Mouse (Mus musculus) kidney, embryonic 16.5 days (tissue): Measurements from ENCODE around the gene Brix1. TPM values are rescaled to one million over a fixed set of nuclear protein-coding genes. Genes with fewer than 3 reads are reported as not detected.

Experiments used
- ATAC-seq: fragments of 200-750 bp; cut with Nextera tagmentation; 2 replicates; pipeline ENCODE4 v1.8.0; 2017; ENCODE audit warnings: moderate TSS enrichment; ENCODE audit not compliant: low FRiP score, low TSS enrichment
- H3K27ac ChIP-seq: fragments of 300-500 bp; sonication (generic); 2 replicates; pipeline ENCODE4 v1.5.1; 2014; ENCODE audit warnings: low read length
- H3K27me3 ChIP-seq: fragments of 300-500 bp; sonication (generic); 2 replicates; pipeline ENCODE4 v1.6.1; 2014; ENCODE audit warnings: low read length, control low read depth, mixed read lengths; ENCODE audit not compliant: insufficient read depth
- H3K36me3 ChIP-seq: fragments of 300-500 bp; sonication (generic); 2 replicates; pipeline ENCODE4 v1.6.1; 2014; ENCODE audit warnings: low read length, control low read depth, mixed read lengths; ENCODE audit not compliant: insufficient read depth
- H3K4me1 ChIP-seq: fragments of 300-500 bp; sonication (generic); 2 replicates; pipeline ENCODE4 v1.6.1; 2014; ENCODE audit warnings: low read length, control low read depth, mixed read lengths; ENCODE audit not compliant: insufficient read depth
- H3K4me2 ChIP-seq: fragments of 300-500 bp; sonication (generic); replicated peaks from 2 replicates; pipeline ENCODE4 v1.6.1; 2014; ENCODE audit warnings: low read depth, low read length
- H3K4me3 ChIP-seq: fragments of 300-500 bp; sonication (generic); 2 replicates; pipeline ENCODE4 v1.5.1; 2014; ENCODE audit warnings: mild to moderate bottlenecking, low read length
- H3K9ac ChIP-seq: fragments of 300-500 bp; sonication (generic); replicated peaks from 2 replicates; pipeline ENCODE4 v1.6.1; 2014; ENCODE audit warnings: low read length
- H3K9me3 ChIP-seq: fragments of 300-500 bp; sonication (generic); 2 replicates; pipeline ENCODE4 v1.6.1; 2016; ENCODE audit warnings: low read length, control low read depth
- WGBS: fragments of 180-500 bp; shearing (Covaris S2); extraction: QIAGEN DNeasy Blood & Tissue Kit; methylation state at CpG from one replicate; pipeline ENCODE4 v1.1.7; 2014; 5-methylcytosine and 5-hydroxymethylcytosine counted together
- polyA plus RNA-seq: library from polyadenylated mRNA; unstranded; fragments of >200 nt; fragmentation: Nextera tagmentation; extraction: Ambion mirVana; gene quantifications from 2 replicates; pipeline ENCODE4 v1.2.1, GENCODE M21; 2015

Brix1 gene
- polyA plus RNA-seq, 1 experiment from 2014 or later, result 92.1 TPM

DNA sequence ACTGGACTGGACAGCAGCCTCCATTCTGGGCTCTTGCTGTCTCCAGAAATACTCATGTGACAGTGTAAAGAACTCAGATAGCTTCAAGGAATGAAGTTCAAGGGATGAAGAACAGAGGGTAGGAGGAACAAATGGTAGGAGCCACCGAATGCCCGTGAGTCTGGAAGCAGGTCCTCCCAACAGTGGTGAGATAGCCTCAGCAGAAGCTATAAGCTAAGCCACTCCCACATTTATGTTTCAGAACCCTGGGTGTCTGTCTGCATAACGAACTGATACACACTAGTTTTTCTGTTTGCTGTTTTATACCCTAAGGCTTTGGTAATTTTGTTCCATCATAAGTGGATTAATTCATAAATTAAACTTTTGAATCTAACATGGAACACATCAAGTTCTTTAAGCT, 21.1 kb downstream of the Brix1 start:
- WGBS, result 87% methylated on average over 3 of the region's 3 CpGs
- peaks cover 7% of the 10 kb centered on the region; the same call in 1 of the 2 replicates for H3K4me1 ChIP-seq

GRCm38 (mm10) chr15:10463555-10463954, 22.2 kb downstream of the Brix1 start:
- 87% methylated on average over 5 of the region's 5 CpGs for WGBS

More for the DNA sequence above, 21.1 kb downstream of the Brix1 start:
- no peaks in the 10 kb centered on the region for H3K9me3 ChIP-seq
- no peak overlapping the region for H3K4me2 ChIP-seq
- H3K9ac ChIP-seq, result no peak overlapping the region
- peaks cover 16% of the 10 kb centered on the region for H3K36me3 ChIP-seq
- H3K4me3 ChIP-seq, result no peak overlapping the region
- no peak overlapping the region for H3K27ac ChIP-seq
- no peaks in the 10 kb centered on the region for H3K27me3 ChIP-seq
- no peak for ATAC-seq

GRCm38 (mm10) chr15:10460986-10461385, 24.8 kb downstream of the Brix1 start:
- H3K4me3 ChIP-seq, result no peak overlapping the region
- WGBS, result 68% methylated on average over 12 of the region's 12 CpGs
- no peak overlapping the region for H3K4me2 ChIP-seq
- H3K4me1 ChIP-seq, result no peaks in the 10 kb centered on the region
- no peak overlapping the region for H3K27ac ChIP-seq
- no peak for ATAC-seq
- peaks cover 30% of the 10 kb centered on the region for H3K36me3 ChIP-seq
- H3K9me3 ChIP-seq, result no peaks in the 10 kb centered on the region
- H3K9ac ChIP-seq, result no peak overlapping the region
- H3K27me3 ChIP-seq, result no peaks in the 10 kb centered on the region

More at GRCm38 (mm10) chr15:10463555-10463954, 22.2 kb downstream of the Brix1 start:
- Histone ChIP-seq H3K4me2 (no peak overlapping the region), H3K4me3 (no peak overlapping the region), H3K27ac (no peak overlapping the region), H3K4me1 (no peaks in the 10 kb centered on the region), H3K27me3 (no peaks in the 10 kb centered on the region), H3K36me3 (peaks cover 25% of the 10 kb centered on the region), H3K9ac (no peak overlapping the region), H3K9me3 (no peaks in the 10 kb centered on the region)
- ATAC-seq, result no peak

DNA sequence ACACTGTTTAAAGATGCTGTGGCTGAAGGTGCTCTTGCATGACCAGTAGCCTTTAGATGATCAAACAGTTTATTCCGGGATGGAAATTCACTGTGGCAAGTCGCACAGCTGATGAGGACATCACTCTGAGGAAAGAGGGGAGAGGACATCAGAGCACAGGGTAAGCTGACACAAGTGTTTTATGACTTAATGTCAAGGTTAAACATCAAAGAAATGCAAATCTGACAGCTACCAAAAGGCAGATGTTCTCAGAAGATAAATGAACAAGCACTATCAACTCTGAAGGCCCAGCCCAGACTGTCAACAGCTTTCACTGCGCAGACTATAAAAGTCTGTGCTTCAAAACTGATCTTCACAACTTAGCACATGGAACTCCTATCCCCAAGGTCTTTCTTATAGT, 38.6 kb downstream of the Brix1 start:
- H3K4me2 ChIP-seq, result no peak overlapping the region
- no peaks in the 10 kb centered on the region for H3K4me1 ChIP-seq
- 73% methylated on average over 3 of the region's 3 CpGs for WGBS
- H3K9me3 ChIP-seq, result no peaks in the 10 kb centered on the region
- H3K27me3 ChIP-seq, result no peaks in the 10 kb centered on the region
- ATAC-seq, result no peak
- no peak overlapping the region for H3K9ac ChIP-seq
- H3K4me3 ChIP-seq, result no peak overlapping the region
- no peak overlapping the region for H3K27ac ChIP-seq
- H3K36me3 ChIP-seq, result peaks cover 51% of the 10 kb centered on the region

- H3K9ac ChIP-seq, result no peak overlapping the region
- no peaks in the 10 kb centered on the region for H3K4me1 ChIP-seq
- ATAC-seq, result no peak
- H3K4me2 ChIP-seq, result no peak overlapping the region
- no peak overlapping the region for H3K4me3 ChIP-seq
- no peak overlapping the region for H3K27ac ChIP-seq
- H3K27me3 ChIP-seq, result no peaks in the 10 kb centered on the region
- WGBS, result 90% methylated on average over 1 of the region's 1 CpGs
- peaks cover 30% of the 10 kb centered on the region for H3K36me3 ChIP-seq
- no peaks in the 10 kb centered on the region for H3K9me3 ChIP-seq
These were observed 43.5 kb downstream of the Brix1 start for GRCm38 (mm10) chr15:10442275-10442674.

DNA sequence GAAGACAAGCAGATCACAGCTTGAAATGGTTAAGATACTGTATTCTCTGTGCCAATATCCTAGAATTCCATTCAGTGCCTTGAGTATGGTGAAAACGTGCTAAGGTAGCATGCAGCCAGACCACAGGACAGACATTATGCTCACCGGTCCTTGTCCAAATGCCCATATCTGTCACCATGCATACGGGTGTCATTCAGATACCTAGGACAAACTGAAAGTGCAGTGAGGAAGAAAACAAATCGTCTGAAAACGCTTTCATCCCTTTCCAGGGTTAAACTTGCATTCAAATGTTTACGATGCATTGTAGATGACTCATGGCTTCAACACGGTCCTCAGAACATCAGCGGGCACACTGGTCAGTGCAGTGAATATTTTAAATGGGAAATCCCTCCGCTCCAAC, 44.3 kb downstream of the Brix1 start:
- H3K27ac ChIP-seq, result no peak overlapping the region
- no peak overlapping the region for H3K4me3 ChIP-seq
- no peaks in the 10 kb centered on the region for H3K27me3 ChIP-seq
- WGBS, result 86% methylated on average over 9 of the region's 9 CpGs
- H3K9ac ChIP-seq, result no peak overlapping the region
- ATAC-seq, result no peak
- H3K9me3 ChIP-seq, result 0 out of 2 replicates have a peak, but pooled peaks cover 1% of the 10 kb centered on the region
- no peak overlapping the region for H3K4me2 ChIP-seq
- peaks cover 25% of the 10 kb centered on the region for H3K36me3 ChIP-seq
- H3K4me1 ChIP-seq, result no peaks in the 10 kb centered on the region

DNA sequence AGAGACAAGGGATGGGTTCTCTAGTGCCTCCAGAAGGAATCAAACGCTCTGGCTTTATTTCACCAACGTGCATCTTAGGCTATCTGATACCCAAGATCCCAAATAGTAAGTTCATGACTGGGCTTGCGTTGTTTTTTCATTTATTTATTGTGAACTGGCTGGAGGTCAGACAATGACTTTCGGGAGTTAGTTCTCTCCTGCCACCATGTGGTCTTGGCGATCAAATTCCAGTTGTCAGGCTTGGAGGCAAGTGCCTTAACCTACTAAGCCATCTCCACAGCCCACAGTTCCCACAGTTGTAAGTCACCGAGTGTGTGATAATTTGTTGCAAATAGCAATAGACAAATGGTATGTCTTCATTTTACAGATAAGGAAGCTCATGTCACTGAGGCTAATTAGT, 45.8 kb downstream of the Brix1 start:
- Histone ChIP-seq H3K4me1 (no peaks in the 10 kb centered on the region), H3K27me3 (no peaks in the 10 kb centered on the region), H3K27ac (no peak overlapping the region), H3K4me2 (no peak overlapping the region), H3K4me3 (no peak overlapping the region), H3K9me3 (0 out of 2 replicates have a peak, but pooled peaks cover 6% of the 10 kb centered on the region), H3K36me3 (peaks cover 21% of the 10 kb centered on the region), H3K9ac (no peak overlapping the region)
- WGBS, result 60% methylated on average over 6 of the region's 6 CpGs
- no peak for ATAC-seq

GRCm38 (mm10) chr15:10436893-10437292, 48.9 kb downstream of the Brix1 start:
- 89% methylated on average over 1 of the region's 1 CpGs for WGBS
- no peak overlapping the region for H3K4me3 ChIP-seq
- 0 out of 2 replicates have a peak, but pooled peaks cover 6% of the 10 kb centered on the region for H3K9me3 ChIP-seq
- no peak overlapping the region for H3K4me2 ChIP-seq
- no peaks in the 10 kb centered on the region for H3K4me1 ChIP-seq
- H3K36me3 ChIP-seq, result peaks cover 3% of the 10 kb centered on the region
- ATAC-seq, result no peak
- no peak overlapping the region for H3K9ac ChIP-seq
- H3K27ac ChIP-seq, result no peak overlapping the region
- no peaks in the 10 kb centered on the region for H3K27me3 ChIP-seq

GRCm38 (mm10) chr15:10426545-10427266, 59.0 kb downstream of the Brix1 start:
- no peaks in the 10 kb centered on the region for H3K36me3 ChIP-seq
- no peaks in the 10 kb centered on the region for H3K27me3 ChIP-seq
- H3K9me3 ChIP-seq, result no peaks in the 10 kb centered on the region
- H3K4me3 ChIP-seq, result no peak overlapping the region
- H3K4me2 ChIP-seq, result no peak overlapping the region
- 0 out of 2 replicates have a peak, but pooled peaks cover 2% of the 10 kb centered on the region for H3K4me1 ChIP-seq
- no peak for ATAC-seq
- no peak overlapping the region for H3K27ac ChIP-seq
- H3K9ac ChIP-seq, result no peak overlapping the region
- WGBS, result 83% methylated on average over 13 of the region's 13 CpGs

- H3K4me2 ChIP-seq, result no peak overlapping the region
- H3K27me3 ChIP-seq, result no peaks in the 10 kb centered on the region
- H3K36me3 ChIP-seq, result no peaks in the 10 kb centered on the region
- ATAC-seq, result no peak
- 0 out of 2 replicates have a peak, but pooled peaks cover 6% of the 10 kb centered on the region for H3K4me1 ChIP-seq
- 93% methylated on average over 6 of the region's 6 CpGs for WGBS
- H3K9ac ChIP-seq, result no peak overlapping the region
- H3K9me3 ChIP-seq, result no peaks in the 10 kb centered on the region
- no peak overlapping the region for H3K27ac ChIP-seq
- H3K4me3 ChIP-seq, result no peak overlapping the region
These were observed 59.6 kb downstream of the Brix1 start for GRCm38 (mm10) chr15:10426124-10426523.
